Mouse (Mus musculus): ENCODE measurements around the gene Hspg2. TPM values are rescaled to one million over a fixed set of nuclear protein-coding genes. Genes with fewer than 3 reads are reported as not detected.

Gene Hspg2
- polyA plus RNA-seq (2012; rRNA removed), result 2.8 and 3.7 TPM in 2 replicates

GRCm38 (mm10) chr4:137468260-137469080 lies at the start of gene Hspg2:
TSS of gene Hspg2 (plus strand) at chr4:137468769.

GRCm38 (mm10) chr4:137430502-137430901 lies 38.1 kb upstream of the Hspg2 start, which contains the start of gene Cela3b:
TSS of gene Cela3b (minus strand) at chr4:137430540.

GRCm38 (mm10) chr4:137453234-137453767 lies 15.3 kb upstream of the Hspg2 start, which contains the start of gene 1700013G24Rik:
TSS of gene 1700013G24Rik (plus strand) at chr4:137453284.

GRCm38 (mm10) chr4:137574469-137574868 lies 105.9 kb downstream of the Hspg2 start, which contains the start of gene Ldlrad2:
TSS of gene Ldlrad2 (minus strand) at chr4:137574569.

GRCm38 (mm10) chr4:137593601-137594495 lies 125.3 kb downstream of the Hspg2 start, which contains the start of gene Usp48:
TSS of gene Usp48 (plus strand) at chr4:137593755.

Other genes starting within 250 kb of the Hspg2 start
- gene Wnt4, start 191.3 kb upstream of the Hspg2 start, polyA plus RNA-seq (2012; rRNA removed), result 0.15 and 0.29 TPM in 2 replicates
- 91.0 and 111 TPM in 2 replicates for gene Cdc42, start 111.0 kb upstream of the Hspg2 start, polyA plus RNA-seq (2012; rRNA removed)
- gene Cela3a, start 59.0 kb upstream of the Hspg2 start, polyA plus RNA-seq (2012; rRNA removed), result not detected in 2 replicates
- gene Cela3b, start 38.2 kb upstream of the Hspg2 start, polyA plus RNA-seq (2012; rRNA removed), result 0.06 and 0.07 TPM in 2 replicates
- not detected in 2 replicates for gene 1700013G24Rik, start 15.5 kb upstream of the Hspg2 start, polyA plus RNA-seq (2012; rRNA removed)
- not detected in 2 replicates for gene Ldlrad2, start 105.8 kb downstream of the Hspg2 start, polyA plus RNA-seq (2012; rRNA removed)
- 28.9 and 31.9 TPM in 2 replicates for gene Usp48, start 125.0 kb downstream of the Hspg2 start, polyA plus RNA-seq (2012; rRNA removed)
- gene Rap1gap, start 196.0 kb downstream of the Hspg2 start, polyA plus RNA-seq (2012; rRNA removed), result 2.6 and 2.7 TPM in 2 replicates

Data from liver, embryonic 14 days (tissue).